Comparison of ENCODE assay signal across 13 mouse cellular contexts in genomic region chr7:83604180-83604944, GRCm38 (mm10). TPM values are rescaled to one million over a fixed set of nuclear protein-coding genes. Genes with fewer than 3 reads are reported as not detected.
"Had no signal": no experiment of that assay in that cellular context is flagged by ENCODE, and none has a peak within 500 bp of the region (broad histone marks: within the 10 kb centered on the region; RNA-seq: fewer than 3 reads in every experiment).

No protein-coding gene starts in this region.

- H3K4me1 ChIP-seq: midbrain, embryonic 13.5 days; neural tube, embryonic 12.5 days; stomach, embryonic 15.5 days had no signal

- H3K4me3 ChIP-seq: limb, embryonic 15.5 days; liver, embryonic 12.5 days; midbrain, embryonic 13.5 days; neural tube, embryonic 12.5 days; stomach, embryonic 15.5 days had no signal

- H3K27me3 ChIP-seq: limb, embryonic 15.5 days; liver, embryonic 12.5 days; midbrain, embryonic 13.5 days; neural tube, embryonic 12.5 days; stomach, embryonic 15.5 days had no signal

- H3K4me2 ChIP-seq: limb, embryonic 15.5 days; liver, embryonic 12.5 days; midbrain, embryonic 13.5 days; neural tube, embryonic 12.5 days; stomach, embryonic 15.5 days had no signal

- H3K9ac ChIP-seq: limb, embryonic 15.5 days; liver, embryonic 12.5 days; midbrain, embryonic 13.5 days; neural tube, embryonic 12.5 days; stomach, embryonic 15.5 days had no signal

- H3K27ac ChIP-seq: limb, embryonic 15.5 days; liver, embryonic 12.5 days; midbrain, embryonic 13.5 days; neural tube, embryonic 12.5 days; stomach, embryonic 15.5 days had no signal

- H3K36me3 ChIP-seq: limb, embryonic 15.5 days; liver, embryonic 12.5 days; midbrain, embryonic 13.5 days; neural tube, embryonic 12.5 days; stomach, embryonic 15.5 days had no signal

- DNase-seq: kidney, adult 8-10 months; kidney, postnatal 25 days; layer of hippocampus, adult 9-11 months; layer of hippocampus, postnatal 36 days; right cerebral cortex, postnatal 14 days; thymus, postnatal 36 days had no signal

- H3K9me3 ChIP-seq: limb, embryonic 15.5 days; liver, embryonic 12.5 days; midbrain, embryonic 13.5 days; neural tube, embryonic 12.5 days; stomach, embryonic 15.5 days had no signal

- ATAC-seq: intestine, postnatal 0 days; liver, embryonic 12.5 days; midbrain, embryonic 13.5 days had no signal

RNA-seq across cellular contexts. Expression of gene Tmc3, which starts 19.6 kb away (rescaled TPM):
- polyA plus RNA-seq: lung, embryonic 16.5 days had no signal
